Mouse (Mus musculus) left cerebral cortex, postnatal 4 days (tissue): ENCODE measurements around the gene Ccng2. TPM values are rescaled to one million over a fixed set of nuclear protein-coding genes. Genes with fewer than 3 reads are reported as not detected.

Source experiments
- DNase-seq: peaks from one replicate; pipeline ENCODE4 v3.0.0-alpha.2; 2022
- intact Hi-C: fragments of 180-260 bp; cut with DNase I; formaldehyde crosslinking; loops from one replicate; pipeline ENCODE4 v1.15.1; 2025
- total RNA-seq, 2 experiments: library from RNA; stranded (reverse); gene quantifications; 2 replicates each; pipeline ENCODE4 v1.2.3; 2021

Gene Ccng2
- total RNA-seq, 2 experiments from 2014 or later = 46.3 to 50.2 TPM

DNA sequence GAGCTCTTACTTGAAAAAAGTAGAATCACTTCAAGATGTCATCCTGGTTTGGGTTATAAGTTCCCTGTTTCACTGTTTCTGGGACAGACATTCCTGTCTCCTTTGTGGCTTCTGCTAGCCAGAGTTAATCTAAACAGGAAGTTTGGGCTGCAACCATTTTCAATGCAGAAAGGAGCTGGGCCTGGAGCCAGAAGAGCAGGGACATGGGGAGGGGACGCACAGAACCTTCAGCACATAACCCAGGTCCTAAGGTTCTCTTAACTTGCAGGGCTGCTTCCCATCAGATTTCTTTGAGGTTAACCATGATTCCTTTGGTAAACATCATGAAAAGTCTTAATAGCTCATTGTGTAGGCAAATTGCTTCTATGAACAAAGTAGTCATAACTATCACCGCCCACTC lies 4.3 kb upstream of the Ccng2 start:
- no peak for DNase-seq
- intact Hi-C loops = no loop called here

- intact Hi-C loops = no loop called here
- DNase-seq = no peak
Measured at GRCm38 (mm10) chr5:93263396-93264075, 3.5 kb upstream of the Ccng2 start.

DNA sequence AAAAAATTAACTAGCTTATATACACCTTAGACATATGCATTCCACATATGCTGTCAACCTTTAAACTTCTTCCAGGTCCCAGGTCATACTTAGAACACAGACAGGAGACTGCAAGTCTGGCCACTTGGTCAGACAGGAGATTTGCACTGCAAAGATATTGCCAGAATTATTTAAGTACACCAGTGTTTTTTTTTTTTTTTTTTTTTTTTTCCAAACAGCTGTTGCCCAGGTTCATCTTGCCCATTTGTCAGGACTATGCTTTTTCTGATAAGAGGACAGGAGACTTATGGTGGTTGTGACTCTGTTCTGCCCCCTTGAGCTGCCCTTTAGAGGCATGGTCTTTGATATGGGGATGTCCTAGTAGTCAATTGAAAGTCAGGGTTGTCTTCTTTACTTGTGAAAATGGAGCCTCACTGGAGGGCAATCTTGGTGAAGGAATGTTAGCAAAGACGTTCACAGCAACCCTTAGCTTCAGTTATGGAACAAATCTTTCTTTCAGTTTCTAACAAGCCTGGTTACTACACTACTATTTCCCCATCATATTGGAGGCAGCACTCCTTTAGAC lies 2.8 kb upstream of the Ccng2 start:
- intact Hi-C loops = no loop called here
- no peak for DNase-seq

DNA sequence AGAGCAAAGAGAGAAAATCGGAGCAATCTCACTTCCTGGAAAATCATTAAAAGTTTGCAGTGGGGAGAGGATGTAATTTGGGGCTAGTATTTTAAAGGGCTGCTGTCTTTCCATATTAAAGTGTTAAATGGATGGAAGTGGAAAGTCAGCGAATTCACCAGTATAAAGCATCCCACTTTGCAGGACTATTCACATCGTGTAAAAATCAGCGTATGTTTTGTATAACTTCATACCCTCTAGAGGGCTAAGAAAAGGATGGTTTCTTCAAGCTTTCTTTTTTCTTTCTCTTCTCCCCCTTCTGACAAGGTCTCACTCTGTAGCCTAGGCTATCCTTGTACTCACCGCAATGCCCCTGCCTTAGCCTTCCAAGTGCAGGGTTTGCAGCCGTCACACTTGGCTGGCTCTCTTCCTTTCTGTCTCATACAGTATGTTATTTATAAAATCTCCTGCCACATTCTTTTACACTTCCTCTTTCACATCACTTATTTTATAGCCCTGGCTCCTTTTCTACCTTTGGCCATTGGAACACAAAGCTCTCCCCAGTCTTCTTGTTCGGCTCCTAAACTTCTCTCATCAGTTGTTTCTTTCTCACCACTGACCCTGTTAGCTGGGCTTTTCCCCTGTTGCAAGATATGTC lies 1.8 kb upstream of the Ccng2 start:
- DNase-seq = no peak
- intact Hi-C loops = no loop called here

GRCm38 (mm10) chr5:93265801-93266580 lies 1.1 kb upstream of the Ccng2 start:
- DNase-seq = no peak
- intact Hi-C loops = loop anchor here (2.0 kb wide), 1 partner anchor 59 kb away; the partner anchor contains the start of genes 2010109A12Rik and Ccni

DNA sequence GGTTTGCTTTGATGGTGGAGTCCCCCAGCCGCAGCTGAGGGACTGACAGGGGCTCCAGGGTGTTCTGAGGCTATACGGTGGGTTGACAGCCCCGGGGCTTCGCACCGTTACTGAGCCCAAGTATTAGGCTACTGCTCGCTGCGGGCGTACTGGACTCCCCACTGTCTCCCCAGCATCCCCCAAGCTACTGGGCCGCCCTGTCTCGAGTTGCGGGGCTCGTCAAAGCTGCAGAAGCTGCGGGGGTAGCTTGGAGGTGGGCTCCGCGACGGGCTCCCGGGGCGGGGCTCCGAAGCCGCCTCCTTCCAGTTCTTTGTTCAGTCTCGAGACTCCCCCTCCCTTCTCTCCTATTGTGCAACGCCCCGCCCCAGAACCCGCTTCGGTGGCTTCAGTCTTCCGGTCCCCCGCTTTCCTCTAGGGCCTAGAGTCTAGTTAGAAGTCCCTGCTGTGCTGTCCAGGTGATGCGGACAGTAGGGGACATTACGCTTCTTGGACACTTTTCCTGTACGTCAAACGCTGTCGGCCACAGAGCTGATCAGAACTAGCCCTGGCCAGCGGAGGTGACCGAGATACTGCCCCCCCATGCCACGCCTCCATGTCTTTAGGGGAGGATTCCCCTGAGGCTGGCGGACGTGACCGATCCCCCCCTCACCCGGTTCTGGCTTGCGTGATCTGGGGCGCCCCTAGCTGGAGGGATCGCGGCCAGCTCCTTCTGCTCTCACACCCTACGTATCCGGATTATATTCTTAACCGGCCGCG lies 972 bp downstream of the Ccng2 start:
- DNase-seq = peak; percentile 83
- intact Hi-C loops = loop anchor here (2.0 kb wide), 1 partner anchor 61 kb away; the partner anchor contains the start of genes 2010109A12Rik and Ccni

DNA sequence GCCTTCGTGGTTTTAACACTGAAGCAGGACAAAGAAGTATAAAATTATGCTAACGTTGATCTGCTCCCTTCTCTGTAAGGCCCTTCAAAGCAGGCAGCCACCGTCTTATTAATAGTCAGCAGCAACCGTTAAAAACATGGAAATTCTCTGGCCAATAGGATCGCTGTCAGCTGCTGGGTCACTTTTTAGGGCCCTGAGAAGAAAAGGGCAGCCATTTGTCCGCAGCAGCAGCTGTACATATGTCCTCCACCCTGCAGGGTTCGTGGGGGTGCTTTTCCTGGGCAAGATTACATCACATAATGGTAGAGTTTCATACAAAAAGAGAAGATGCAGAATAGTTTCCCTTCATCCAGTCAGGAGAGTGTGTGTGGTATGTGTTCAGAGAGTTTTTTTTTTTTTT lies 3.0 kb downstream of the Ccng2 start:
- DNase-seq = no peak
- intact Hi-C loops = no loop called here

- no peak for DNase-seq
- intact Hi-C loops = no loop called here
Measured at GRCm38 (mm10) chr5:93270721-93271120, 3.7 kb downstream of the Ccng2 start.

DNA sequence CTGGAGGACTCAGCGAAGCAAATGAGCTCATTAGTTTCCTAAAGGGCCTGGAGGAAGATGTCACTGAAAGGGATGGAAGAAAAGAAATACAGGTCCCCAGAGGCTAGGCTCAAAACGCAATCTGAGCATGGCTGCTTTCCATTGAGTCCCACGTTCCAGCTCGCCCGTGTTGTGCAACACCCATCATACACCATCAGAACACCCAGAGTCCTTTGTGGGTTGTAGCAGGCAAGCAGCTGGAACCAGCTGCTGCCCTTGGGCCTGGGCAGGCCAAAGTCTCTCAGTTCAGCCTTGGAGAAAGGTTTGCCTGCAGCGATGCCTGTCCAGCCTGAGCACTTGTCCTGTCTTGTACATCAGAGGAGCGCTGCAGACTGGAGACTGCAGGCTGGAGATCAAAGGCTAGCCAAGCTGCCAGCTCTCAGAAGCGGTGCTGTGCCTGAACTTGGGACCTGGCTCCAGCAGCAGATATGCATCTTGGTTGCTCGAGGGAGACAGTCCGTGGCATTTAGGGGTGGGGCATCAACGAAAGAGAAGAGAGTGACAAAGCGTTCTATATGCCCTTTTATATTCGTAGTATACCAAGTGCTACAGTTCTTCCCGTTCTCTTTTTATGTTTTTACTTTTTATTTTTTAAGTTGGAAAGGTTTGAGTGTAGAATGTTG lies 15.5 kb downstream of the Ccng2 start:
- intact Hi-C loops = no loop called here
- no peak for DNase-seq

DNA sequence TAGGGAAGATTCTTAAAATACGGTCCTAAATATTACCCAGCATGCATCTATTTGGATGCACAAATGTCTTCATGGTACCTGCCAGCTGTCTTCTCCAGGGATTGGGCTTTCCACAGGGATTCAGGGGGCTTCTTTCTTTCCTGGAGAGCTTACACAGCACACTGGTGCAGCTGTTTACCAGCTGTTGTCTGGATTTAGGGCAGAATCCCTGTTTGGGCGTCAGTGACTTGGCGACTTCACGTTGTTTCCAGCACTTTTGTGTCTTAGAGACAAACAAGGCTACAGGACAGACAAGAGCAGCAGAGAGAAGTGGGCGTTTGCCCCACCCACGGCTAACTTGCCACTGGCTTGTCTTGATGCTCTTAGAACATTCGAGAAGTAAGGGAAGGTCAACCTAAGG lies 16.1 kb downstream of the Ccng2 start:
- intact Hi-C loops = no loop called here
- no peak for DNase-seq

DNA sequence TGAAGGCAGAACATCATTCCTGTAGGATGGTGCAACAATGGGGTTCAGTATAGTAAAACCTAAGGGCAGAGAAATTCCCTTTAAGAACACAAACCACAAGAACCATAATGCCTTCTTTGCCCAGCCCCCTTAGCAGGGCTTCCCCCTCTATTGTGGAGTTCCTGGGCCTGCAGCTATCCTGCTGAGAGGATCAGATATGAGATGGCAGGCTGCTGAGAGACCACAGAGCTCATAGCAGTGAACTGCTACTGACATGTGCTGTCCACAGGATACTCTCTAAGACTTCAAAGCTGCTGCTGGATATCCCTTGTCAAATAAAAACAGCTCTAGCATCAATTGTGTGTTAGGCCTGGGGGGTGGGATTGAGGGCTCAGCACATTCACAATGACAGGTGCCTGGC lies 21.5 kb downstream of the Ccng2 start:
- intact Hi-C loops = no loop called here
- no peak for DNase-seq

- no peak for DNase-seq
Measured at GRCm38 (mm10) chr5:93290282-93290681, 23.2 kb downstream of the Ccng2 start.

GRCm38 (mm10) chr5:93296341-93296746 lies 29.3 kb downstream of the Ccng2 start:
- intact Hi-C loops = no loop called here
- DNase-seq = no peak

More at GRCm38 (mm10) chr5:93290282-93290681, 23.2 kb downstream of the Ccng2 start:
- intact Hi-C loops = no loop called here

GRCm38 (mm10) chr5:93296754-93297153 lies 29.7 kb downstream of the Ccng2 start:
- intact Hi-C loops = no loop called here
- no peak for DNase-seq

DNA sequence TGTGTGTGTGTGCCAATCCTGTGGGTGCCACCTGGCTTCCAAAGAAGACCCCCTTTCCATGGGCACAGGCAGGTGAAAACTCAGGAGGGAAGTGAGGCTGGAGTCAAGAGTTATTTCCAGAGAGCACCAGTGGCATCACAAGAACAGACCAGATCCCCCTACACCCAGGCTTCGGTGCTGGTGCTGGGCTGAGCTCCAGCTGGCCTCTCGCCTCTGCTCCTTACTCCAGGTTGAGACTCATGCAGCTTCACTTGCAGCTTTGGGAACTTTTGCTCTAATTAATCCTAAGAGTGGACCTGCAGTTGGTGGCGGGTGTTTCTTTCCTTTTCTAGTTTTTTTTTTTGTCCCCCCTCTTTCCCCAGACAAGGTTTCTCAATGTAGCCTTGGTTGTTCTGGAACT lies 30.3 kb downstream of the Ccng2 start:
- no peak for DNase-seq
- intact Hi-C loops = no loop called here

- intact Hi-C loops = no loop called here
- no peak for DNase-seq
Measured at GRCm38 (mm10) chr5:93305126-93305830, 38.2 kb downstream of the Ccng2 start.

- intact Hi-C loops = no loop called here
- no peak for DNase-seq
Measured at GRCm38 (mm10) chr5:93308909-93309308, 41.9 kb downstream of the Ccng2 start.

DNA sequence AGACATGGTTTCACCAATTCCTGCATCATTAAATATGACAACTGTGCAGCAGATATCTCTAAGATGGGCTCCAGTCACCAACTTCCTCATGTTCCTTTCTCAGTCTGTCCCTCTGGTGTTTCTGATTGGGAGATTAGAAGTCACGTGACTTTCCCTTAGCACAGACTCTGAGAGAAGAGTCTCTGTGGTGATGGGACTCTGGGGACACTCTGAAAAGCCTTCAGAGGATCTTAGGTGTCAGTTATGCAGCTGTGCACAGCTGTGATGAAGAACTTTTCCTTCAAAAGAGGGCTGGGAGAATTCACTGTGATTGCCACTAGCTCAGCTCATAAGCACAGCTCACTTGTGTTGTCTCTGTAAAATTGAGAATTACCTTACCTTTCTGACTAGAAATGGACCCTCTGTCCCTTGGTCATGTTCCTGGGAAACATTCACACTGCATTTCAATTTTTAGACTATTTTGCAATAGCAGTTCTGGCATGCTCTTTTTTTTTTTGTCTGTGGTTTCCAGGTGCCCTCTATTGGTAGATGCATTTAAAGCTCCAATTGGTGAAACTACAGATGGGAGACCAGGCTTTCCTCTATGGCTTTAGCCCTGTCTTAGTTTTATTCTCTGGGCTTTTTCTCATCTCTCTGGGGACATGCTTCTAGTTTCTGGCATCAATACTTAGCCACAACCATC lies 56.4 kb downstream of the Ccng2 start:
- intact Hi-C loops = loop anchor here (10.0 kb wide), 1 partner anchor 139 kb away; no protein-coding TSS in a partner anchor
- DNase-seq = no peak
